Mouse (Mus musculus): ENCODE data around the gene Ccr7. TPM values are rescaled to one million over a fixed set of nuclear protein-coding genes. Genes with fewer than 3 reads are reported as not detected.

Ccr7 gene
- polyA plus RNA-seq, 1 experiment from 2014 or later: 0.08 TPM

DNA sequence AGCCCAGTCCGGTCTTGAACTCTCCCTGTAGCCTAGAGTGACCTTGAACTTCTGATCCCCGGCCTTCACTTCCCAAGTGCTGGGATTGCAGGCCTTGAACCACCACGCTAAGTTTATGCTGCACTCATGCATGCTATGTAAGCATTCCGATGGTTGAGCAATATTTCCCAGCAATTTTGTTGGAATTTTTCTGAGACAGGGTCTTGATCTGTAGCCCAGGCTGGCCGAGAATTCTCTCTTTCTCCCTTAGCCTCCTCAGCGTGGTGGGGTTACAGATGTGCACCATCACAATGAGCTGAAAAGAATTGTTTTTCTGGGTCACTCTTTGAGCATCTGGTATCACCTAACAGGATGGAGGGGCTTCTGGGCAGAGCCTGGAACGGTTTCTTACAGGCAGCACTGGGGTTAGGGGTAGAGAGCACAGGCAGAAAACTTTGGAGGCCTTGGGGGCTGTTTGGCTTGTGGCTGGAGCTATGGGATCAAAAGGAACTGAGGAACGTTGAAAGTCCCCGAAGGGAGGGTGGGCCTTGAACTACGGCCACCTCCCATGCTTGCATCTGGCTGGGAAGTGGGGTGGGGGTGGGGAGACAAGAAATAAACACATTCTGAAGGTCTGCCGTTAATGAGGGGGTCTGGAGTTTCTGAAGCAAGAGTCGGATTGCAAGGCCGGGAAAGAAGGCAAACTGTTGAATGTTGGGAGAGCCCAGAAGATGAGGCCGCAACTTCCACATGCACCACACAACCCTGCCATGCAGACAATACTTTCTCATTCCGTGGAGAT is 20.4 kb downstream of the Ccr7 start:
- H3K4me1 ChIP-seq (replicated peaks; ENCODE audit: insufficient read depth, low read length): no peaks in the 10 kb centered on the region; the same call in 1 of the 2 replicates
- H3K9ac ChIP-seq (ENCODE audit: low read depth, low read length): no peak overlapping the region
- 39% methylated on average over 15 of the region's 15 CpGs for WGBS
- H3K4me2 ChIP-seq (ENCODE audit: low read length): no peak overlapping the region
- no peaks in the 10 kb centered on the region for H3K27me3 ChIP-seq (ENCODE audit: insufficient read depth, low read length)
- DNase-seq (ENCODE audit: low spot score): peak; percentile 63
- ATAC-seq (replicated peaks; ENCODE audit: low FRiP score, low read depth): no peak
- peak overlapping the region; percentile 76 for H3K27ac ChIP-seq
- H3K4me3 ChIP-seq (replicated peaks; ENCODE audit: low read depth, low read length): no peak overlapping the region
- TF ChIP-seq CTCF (IDR thresholded peaks at IDR 0.05; ENCODE audit: low read depth): no peak
- no peaks in the 10 kb centered on the region for H3K9me3 ChIP-seq (replicated peaks; ENCODE audit: low read length)
- H3K36me3 ChIP-seq (ENCODE audit: insufficient read depth, low read length): no peaks in the 10 kb centered on the region

DNA sequence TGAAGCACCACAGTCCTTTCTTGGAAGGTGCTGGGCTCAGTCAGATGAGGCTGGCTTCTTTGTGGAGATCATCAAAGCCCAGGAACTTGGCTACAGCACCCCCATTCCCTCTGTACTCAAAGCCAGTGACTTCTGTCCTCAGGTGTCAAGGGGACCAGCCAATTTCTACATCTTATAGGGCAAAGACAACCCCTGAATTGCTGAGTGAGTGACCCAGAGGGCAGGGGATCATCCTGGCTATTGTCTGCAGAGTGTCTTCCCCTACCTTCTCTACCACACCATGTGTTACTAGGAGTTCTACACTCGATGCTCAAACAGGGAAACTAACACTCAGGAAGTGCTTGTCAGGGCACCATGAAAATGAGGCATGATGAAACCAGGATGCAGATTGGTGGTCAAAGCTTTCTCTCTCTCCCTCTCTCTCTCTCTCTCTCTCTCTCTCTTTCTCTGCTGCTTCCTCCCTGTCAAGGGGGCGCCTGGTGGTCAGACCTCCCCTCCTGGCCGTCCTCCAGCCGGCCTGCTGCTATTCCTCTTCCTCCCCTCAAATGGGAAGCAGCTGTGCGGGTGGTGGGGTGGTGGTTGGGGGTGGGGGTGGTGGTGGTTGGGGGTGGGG is 21.5 kb downstream of the Ccr7 start:
- Histone ChIP-seq H3K4me3 (replicated peaks; ENCODE audit: low read depth, low read length) (no peak overlapping the region), H3K9me3 (replicated peaks; ENCODE audit: low read length) (no peaks in the 10 kb centered on the region), H3K27me3 (ENCODE audit: insufficient read depth, low read length) (no peaks in the 10 kb centered on the region), H3K36me3 (ENCODE audit: insufficient read depth, low read length) (no peaks in the 10 kb centered on the region), H3K9ac (ENCODE audit: low read depth, low read length) (no peak overlapping the region), H3K27ac (peak overlapping the region; percentile 77), H3K4me1 (replicated peaks; ENCODE audit: insufficient read depth, low read length) (no peaks in the 10 kb centered on the region; the same call in 1 of the 2 replicates), H3K4me2 (ENCODE audit: low read length) (no peak overlapping the region)
- WGBS: 51% methylated on average over 5 of the region's 5 CpGs
- ATAC-seq (replicated peaks; ENCODE audit: low FRiP score, low read depth) (no peak), DNase-seq (ENCODE audit: low spot score) (peak; percentile 51)
- no peak for TF ChIP-seq CTCF (IDR thresholded peaks at IDR 0.05; ENCODE audit: low read depth)

DNA sequence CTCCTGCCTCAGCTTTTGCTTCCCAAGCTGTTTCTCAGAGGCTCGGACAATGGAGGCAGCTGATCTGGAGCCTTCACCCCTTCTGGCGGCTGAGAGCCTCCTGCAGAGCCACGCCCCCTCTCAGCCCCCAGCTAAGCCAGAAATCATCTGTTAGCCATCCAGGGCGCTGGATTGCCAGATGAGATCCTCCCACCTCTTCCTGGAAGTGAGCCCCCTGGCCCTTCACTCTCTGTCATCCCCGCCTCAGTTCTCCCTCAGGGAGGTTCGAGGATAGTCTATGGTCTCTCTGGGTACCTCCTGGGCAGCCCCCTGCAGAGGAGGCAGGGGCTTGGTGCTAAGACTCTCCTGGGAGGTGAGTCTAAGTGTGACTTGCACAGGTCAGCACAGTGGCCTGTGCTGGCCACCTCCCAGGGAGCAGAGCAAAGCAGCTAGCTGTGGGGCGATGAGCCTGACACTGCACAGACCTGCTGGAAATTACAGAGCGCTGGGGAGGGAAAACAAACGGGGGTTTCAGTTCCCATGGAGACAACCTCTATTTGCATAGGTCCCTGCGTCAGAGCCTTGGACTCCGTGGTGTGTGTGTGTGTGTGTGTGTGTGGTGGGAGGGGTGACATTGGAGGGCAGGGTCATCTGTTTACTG is 22.7 kb downstream of the Ccr7 start:
- Histone ChIP-seq H3K36me3 (ENCODE audit: insufficient read depth, low read length) (no peaks in the 10 kb centered on the region), H3K4me1 (replicated peaks; ENCODE audit: insufficient read depth, low read length) (peaks cover 2% of the 10 kb centered on the region), H3K27ac (peak overlapping the region; percentile 28; the same call in 1 of the 2 replicates), H3K27me3 (ENCODE audit: insufficient read depth, low read length) (no peaks in the 10 kb centered on the region), H3K4me2 (ENCODE audit: low read length) (peak overlapping the region; percentile 29), H3K9me3 (replicated peaks; ENCODE audit: low read length) (no peaks in the 10 kb centered on the region), H3K9ac (ENCODE audit: low read depth, low read length) (peak overlapping the region; percentile 32; the same call in 1 of the 2 replicates), H3K4me3 (replicated peaks; ENCODE audit: low read depth, low read length) (no peak overlapping the region)
- peak; percentile 65 for ATAC-seq (replicated peaks; ENCODE audit: low FRiP score, low read depth)
- TF ChIP-seq CTCF (IDR thresholded peaks at IDR 0.05; ENCODE audit: low read depth): no peak
- DNase-seq (ENCODE audit: low spot score): peak; percentile 87
- 3% methylated on average over 11 of the region's 11 CpGs for WGBS

DNA sequence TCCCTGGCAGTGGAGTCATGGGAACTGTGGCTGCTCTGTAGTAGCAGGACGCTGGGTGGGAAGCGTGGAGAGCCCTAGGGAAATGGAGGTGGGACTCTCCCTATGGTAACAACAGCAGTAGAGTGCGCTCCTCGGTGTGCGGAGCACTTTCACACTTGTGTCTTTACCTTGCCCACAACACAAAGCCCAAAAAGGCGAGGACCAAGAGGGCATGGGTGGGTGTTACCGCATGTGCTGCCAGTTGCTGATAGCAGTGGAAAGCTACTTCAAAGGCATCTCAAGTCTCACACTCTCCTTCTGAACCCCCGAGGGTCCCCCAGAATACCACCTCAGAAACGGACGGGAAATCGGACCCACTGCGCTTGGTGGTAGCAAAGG is 23.4 kb downstream of the Ccr7 start:
- Histone ChIP-seq H3K9ac (ENCODE audit: low read depth, low read length) (no peak overlapping the region), H3K27ac (0 out of 2 replicates have a peak overlapping the region, but pooled peaks have one; percentile 28)

DNA sequence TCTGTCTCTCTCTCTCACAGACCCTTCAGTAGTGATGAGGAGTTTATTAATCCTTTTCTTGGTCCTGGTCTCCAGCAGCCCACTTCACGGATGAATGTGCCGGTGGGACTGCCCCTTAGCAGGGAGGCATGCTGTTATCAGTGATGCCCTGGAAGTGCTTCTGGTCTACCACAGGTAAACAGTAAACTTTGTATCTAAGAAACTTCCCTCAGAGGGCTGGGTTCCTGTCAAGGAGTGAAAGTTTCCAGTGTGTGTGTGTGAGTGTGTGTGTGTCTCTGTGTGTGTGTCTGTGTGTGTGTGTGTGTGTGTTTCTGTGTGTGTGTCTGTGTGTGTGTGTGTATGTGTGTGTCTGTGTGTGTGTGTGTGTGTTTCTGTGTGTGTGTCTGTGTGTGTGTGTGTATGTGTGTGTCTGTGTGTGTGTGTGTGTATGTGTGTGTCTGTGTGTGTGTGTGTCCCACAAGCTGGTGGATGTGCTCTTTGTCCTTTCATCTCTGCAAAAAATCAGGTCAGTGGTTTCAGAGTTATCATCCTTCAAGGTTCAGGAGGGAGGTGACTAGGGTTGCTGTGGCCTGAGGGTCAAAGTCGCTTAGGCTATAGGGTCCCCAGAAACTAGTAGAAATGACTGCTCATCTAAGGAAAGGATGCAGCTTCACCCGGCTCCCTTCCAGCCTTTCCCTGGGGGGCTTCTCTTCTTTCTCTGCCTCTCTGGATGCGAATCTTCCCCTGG is 24.0 kb downstream of the Ccr7 start:
- WGBS: 56% methylated on average over 5 of the region's 5 CpGs
- no peak overlapping the region for H3K4me2 ChIP-seq (ENCODE audit: low read length)

More for the DNA sequence above, 23.4 kb downstream of the Ccr7 start:
- Histone ChIP-seq H3K9me3 (replicated peaks; ENCODE audit: low read length) (no peaks in the 10 kb centered on the region), H3K4me1 (replicated peaks; ENCODE audit: insufficient read depth, low read length) (peaks cover 8% of the 10 kb centered on the region), H3K4me2 (ENCODE audit: low read length) (peak overlapping the region; percentile 29; the same call in 1 of the 2 replicates), H3K36me3 (ENCODE audit: insufficient read depth, low read length) (no peaks in the 10 kb centered on the region), H3K4me3 (replicated peaks; ENCODE audit: low read depth, low read length) (no peak overlapping the region), H3K27me3 (ENCODE audit: insufficient read depth, low read length) (no peaks in the 10 kb centered on the region)
- 40% methylated on average over 12 of the region's 12 CpGs for WGBS
- ATAC-seq (replicated peaks; ENCODE audit: low FRiP score, low read depth) (no peak), DNase-seq (ENCODE audit: low spot score) (no peak)
- no peak for TF ChIP-seq CTCF (IDR thresholded peaks at IDR 0.05; ENCODE audit: low read depth)

DNA sequence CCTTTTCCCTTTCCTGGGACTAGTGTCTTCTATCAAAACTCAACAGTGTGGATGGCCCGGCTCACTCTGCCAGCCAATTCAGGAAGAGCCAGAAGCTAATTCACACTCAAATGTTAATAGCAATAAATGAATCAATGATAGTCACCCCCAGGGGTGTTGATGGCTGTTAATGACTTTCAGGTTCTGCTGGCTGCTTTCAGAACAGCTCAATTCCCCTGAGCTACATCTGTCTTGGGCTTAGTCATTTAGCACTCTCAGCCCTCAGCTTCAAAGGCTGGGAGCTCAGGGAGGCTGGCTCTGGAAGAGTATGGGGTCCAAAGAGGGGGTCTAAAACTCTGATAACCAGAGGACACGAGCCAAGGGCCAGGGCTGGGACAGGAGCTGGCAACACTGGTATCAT is 25.6 kb downstream of the Ccr7 start:
- H3K4me1 ChIP-seq (replicated peaks; ENCODE audit: insufficient read depth, low read length): peaks cover 13% of the 10 kb centered on the region
- no peak overlapping the region for H3K4me2 ChIP-seq (ENCODE audit: low read length)
- H3K9ac ChIP-seq (ENCODE audit: low read depth, low read length): no peak overlapping the region
- no peak overlapping the region for H3K27ac ChIP-seq
- TF ChIP-seq CTCF (IDR thresholded peaks at IDR 0.05; ENCODE audit: low read depth): no peak
- 39% methylated on average over 2 of the region's 2 CpGs for whole genome bisulfite sequencing
- no peak overlapping the region for H3K4me3 ChIP-seq (replicated peaks; ENCODE audit: low read depth, low read length)
- DNase-seq (ENCODE audit: low spot score) (no peak), ATAC-seq (replicated peaks; ENCODE audit: low FRiP score, low read depth) (no peak)
- H3K36me3 ChIP-seq (ENCODE audit: insufficient read depth, low read length): no peaks in the 10 kb centered on the region
- H3K27me3 ChIP-seq (ENCODE audit: insufficient read depth, low read length): no peaks in the 10 kb centered on the region
- no peaks in the 10 kb centered on the region for H3K9me3 ChIP-seq (replicated peaks; ENCODE audit: low read length)

More for the DNA sequence above, 24.0 kb downstream of the Ccr7 start:
- Histone ChIP-seq H3K27me3 (ENCODE audit: insufficient read depth, low read length) (no peaks in the 10 kb centered on the region), H3K4me1 (replicated peaks; ENCODE audit: insufficient read depth, low read length) (peaks cover 13% of the 10 kb centered on the region), H3K4me3 (replicated peaks; ENCODE audit: low read depth, low read length) (no peak overlapping the region), H3K27ac (no peak overlapping the region), H3K36me3 (ENCODE audit: insufficient read depth, low read length) (no peaks in the 10 kb centered on the region), H3K9ac (ENCODE audit: low read depth, low read length) (no peak overlapping the region), H3K9me3 (replicated peaks; ENCODE audit: low read length) (no peaks in the 10 kb centered on the region)
- DNase-seq (ENCODE audit: low spot score) (no peak), ATAC-seq (replicated peaks; ENCODE audit: low FRiP score, low read depth) (no peak)
- no peak for TF ChIP-seq CTCF (IDR thresholded peaks at IDR 0.05; ENCODE audit: low read depth)
